Mouse (Mus musculus): ENCODE data around the gene Slc25a26. TPM values are rescaled to one million over a fixed set of nuclear protein-coding genes. Genes with fewer than 3 reads are reported as not detected.

Gene Slc25a26
- total RNA-seq, 2 experiments from 2014 or later, result 17.1 to 19.3 TPM

- DNase-seq (ENCODE audit: extremely low spot score in 1 of 2, low spot score in 2 of 2), result no peak
- H3K27ac ChIP-seq, result no peak overlapping the region
- TF ChIP-seq CTCF (IDR thresholded peaks at IDR 0.05), result no peak
- H3K4me3 ChIP-seq, result no peak overlapping the region
- intact Hi-C loops (cut with DNase I), result no loop called here
These were observed 60.8 kb downstream of the Slc25a26 start for GRCm38 (mm10) chr6:94560896-94561295.

- Histone ChIP-seq H3K4me3 (no peak overlapping the region), H3K27ac (no peak overlapping the region)
- no peak for TF ChIP-seq CTCF (IDR thresholded peaks at IDR 0.05)
- DNase-seq (ENCODE audit: extremely low spot score in 1 of 2, low spot score in 2 of 2), result no peak
- intact Hi-C loops (cut with DNase I), result no loop called here
These were observed 61.2 kb downstream of the Slc25a26 start for GRCm38 (mm10) chr6:94561346-94561745.

- no peak for DNase-seq (ENCODE audit: extremely low spot score in 1 of 2, low spot score in 2 of 2)
- Histone ChIP-seq H3K4me3 (no peak overlapping the region), H3K27ac (no peak overlapping the region)
- peak; percentile 52 for TF ChIP-seq CTCF (IDR thresholded peaks at IDR 0.05)
- intact Hi-C loops (cut with DNase I), result no loop called here
These were observed 63.2 kb downstream of the Slc25a26 start for GRCm38 (mm10) chr6:94563203-94563940.

- Histone ChIP-seq H3K4me3 (no peak overlapping the region), H3K27ac (no peak overlapping the region)
- no peak for TF ChIP-seq CTCF (IDR thresholded peaks at IDR 0.05)
- no peak for DNase-seq (ENCODE audit: extremely low spot score in 1 of 2, low spot score in 2 of 2)
- intact Hi-C loops (cut with DNase I), result no loop called here
These were observed 65.6 kb downstream of the Slc25a26 start for GRCm38 (mm10) chr6:94565766-94566165.

GRCm38 (mm10) chr6:94568040-94568439, 67.9 kb downstream of the Slc25a26 start:
- intact Hi-C loops (cut with DNase I), result no loop called here
- DNase-seq (ENCODE audit: extremely low spot score in 1 of 2, low spot score in 2 of 2), result no peak
- no peak for TF ChIP-seq CTCF (IDR thresholded peaks at IDR 0.05)
- H3K27ac ChIP-seq, result no peak overlapping the region
- H3K4me3 ChIP-seq, result no peak overlapping the region

GRCm38 (mm10) chr6:94575526-94576166, 75.5 kb downstream of the Slc25a26 start:
- DNase-seq (ENCODE audit: extremely low spot score in 1 of 2, low spot score in 2 of 2), result no peak
- Histone ChIP-seq H3K4me3 (no peak overlapping the region), H3K27ac (no peak overlapping the region)
- intact Hi-C loops (cut with DNase I), result loop anchor here (5.0 kb wide), 1 partner anchor 1522 kb away; no protein-coding TSS in a partner anchor
- TF ChIP-seq CTCF (IDR thresholded peaks at IDR 0.05), result no peak

- no peak for DNase-seq (ENCODE audit: extremely low spot score in 1 of 2, low spot score in 2 of 2)
- no peak overlapping the region for H3K4me3 ChIP-seq
- peak overlapping the region; percentile 38; the same call in 1 of the 2 replicates for H3K27ac ChIP-seq
- no peak for TF ChIP-seq CTCF (IDR thresholded peaks at IDR 0.05)
- intact Hi-C loops (cut with DNase I), result loop anchor here (5.0 kb wide), 1 partner anchor 1519 kb away; no protein-coding TSS in a partner anchor
These were observed 77.9 kb downstream of the Slc25a26 start for GRCm38 (mm10) chr6:94577991-94578390.

GRCm38 (mm10) chr6:94582055-94582454, 81.9 kb downstream of the Slc25a26 start:
- no peak overlapping the region for H3K4me3 ChIP-seq
- TF ChIP-seq CTCF (IDR thresholded peaks at IDR 0.05), result no peak
- no peak overlapping the region for H3K27ac ChIP-seq
- intact Hi-C loops (cut with DNase I), result no loop called here
- peak in 1 of 2 experiments; percentile 7 for DNase-seq (ENCODE audit: extremely low spot score in 1 of 2, low spot score in 2 of 2)

GRCm38 (mm10) chr6:94584147-94584695, 84.1 kb downstream of the Slc25a26 start:
- intact Hi-C loops (cut with DNase I), result no loop called here
- no peak for TF ChIP-seq CTCF (IDR thresholded peaks at IDR 0.05)
- no peak overlapping the region for H3K4me3 ChIP-seq
- peak overlapping the region; percentile 68 for H3K27ac ChIP-seq
- DNase-seq (ENCODE audit: extremely low spot score in 1 of 2, low spot score in 2 of 2), result peak; percentile 46 to 47

- peak overlapping the region; percentile 68; the same call in 1 of the 2 replicates for H3K27ac ChIP-seq
These were observed 84.8 kb downstream of the Slc25a26 start for GRCm38 (mm10) chr6:94584976-94585375.

GRCm38 (mm10) chr6:94588365-94588764, 88.2 kb downstream of the Slc25a26 start:
- Histone ChIP-seq H3K4me3 (no peak overlapping the region), H3K27ac (no peak overlapping the region)
- no peak for DNase-seq (ENCODE audit: extremely low spot score in 1 of 2, low spot score in 2 of 2)
- no peak for TF ChIP-seq CTCF (IDR thresholded peaks at IDR 0.05)
- intact Hi-C loops (cut with DNase I), result no loop called here

More at GRCm38 (mm10) chr6:94584976-94585375, 84.8 kb downstream of the Slc25a26 start:
- no peak overlapping the region for H3K4me3 ChIP-seq
- DNase-seq (ENCODE audit: extremely low spot score in 1 of 2, low spot score in 2 of 2), result peak in 1 of 2 experiments; percentile 5
- no peak for TF ChIP-seq CTCF (IDR thresholded peaks at IDR 0.05)
- intact Hi-C loops (cut with DNase I), result no loop called here

GRCm38 (mm10) chr6:94592243-94592642, 92.1 kb downstream of the Slc25a26 start:
- peak in 1 of 2 experiments; percentile 13 for DNase-seq (ENCODE audit: extremely low spot score in 1 of 2, low spot score in 2 of 2)
- intact Hi-C loops (cut with DNase I), result no loop called here

More at GRCm38 (mm10) chr6:94592243-94592642, 92.1 kb downstream of the Slc25a26 start:
- no peak for TF ChIP-seq CTCF (IDR thresholded peaks at IDR 0.05)
- Histone ChIP-seq H3K27ac (peak overlapping the region; percentile 21; the same call in 1 of the 2 replicates), H3K4me3 (no peak overlapping the region)
